Mouse (Mus musculus) CH12F3 (cell line): ENCODE results near the gene Tmem40.

ENCODE experiments used
- in situ Hi-C: fragments of 300-500 bp; cut with MboI; formaldehyde crosslinking; loops from 2 replicates; pipeline ENCODE4 v1.14.3; 2020; ENCODE audit warnings: low sequenced_read_pairs

Gene Tmem40

DNA sequence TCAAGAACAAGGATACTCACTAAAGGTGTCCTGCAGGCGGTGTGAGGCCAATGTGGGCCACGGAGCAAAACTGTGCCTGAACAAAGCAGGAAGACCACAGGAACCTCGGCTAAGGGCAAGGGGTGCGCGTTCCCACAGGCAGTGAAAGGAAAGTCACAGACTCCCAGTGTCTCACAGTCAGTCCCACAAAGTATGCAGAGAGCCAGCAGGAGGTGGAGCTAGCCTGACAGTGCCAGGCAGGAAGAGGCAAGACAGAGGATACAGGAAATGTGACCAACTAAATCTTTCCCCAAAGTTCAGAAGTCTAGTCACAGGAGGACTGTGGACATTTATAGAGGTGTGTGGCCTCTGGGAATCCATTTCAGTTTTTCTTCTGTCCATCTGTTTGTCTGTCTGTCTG is 59.3 kb downstream of the Tmem40 start:
- in situ Hi-C loops = no loop called here

DNA sequence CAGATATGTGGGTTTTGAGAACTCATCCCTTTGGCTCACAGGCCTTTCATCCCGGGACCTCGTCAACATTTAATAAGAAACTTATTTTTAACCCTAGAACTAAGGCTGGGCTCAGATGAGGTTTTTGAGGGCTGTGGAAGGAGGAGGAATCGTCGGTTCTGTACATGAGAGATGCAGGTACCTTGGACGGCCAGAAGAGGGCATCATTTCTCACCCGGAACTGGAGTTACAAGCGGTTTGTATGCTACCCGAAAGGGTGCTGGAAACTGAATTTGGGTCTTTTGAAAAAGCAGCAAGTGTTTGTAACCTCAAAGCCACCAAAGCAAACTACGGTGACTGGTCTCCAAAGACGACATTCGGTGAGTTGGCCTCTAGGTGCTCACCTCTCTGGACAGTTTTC is 60.9 kb downstream of the Tmem40 start:
- in situ Hi-C loops = no loop called here

DNA sequence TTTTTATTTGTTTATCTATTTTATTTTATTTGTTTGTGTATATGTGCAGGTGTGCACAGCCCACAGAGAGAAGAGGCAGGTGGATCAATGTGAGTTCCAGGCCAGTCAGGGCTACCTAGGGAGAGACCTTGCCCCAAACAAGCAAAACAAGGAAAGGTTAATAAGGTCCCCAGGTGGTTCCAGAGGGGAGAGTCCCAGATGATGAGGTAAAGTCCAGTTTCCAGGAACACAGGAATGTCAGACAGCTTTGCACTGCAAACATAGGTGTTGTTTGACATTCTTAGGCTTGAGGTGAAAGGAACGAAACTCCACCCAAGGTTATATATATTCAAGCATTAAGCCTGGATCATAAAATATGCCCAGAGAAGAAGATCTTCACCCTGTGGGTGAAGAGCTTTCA is 61.4 kb downstream of the Tmem40 start:
- in situ Hi-C loops = no loop called here

- in situ Hi-C loops = no loop called here
Measured at GRCm38 (mm10) chr6:115698699-115699098, 63.5 kb downstream of the Tmem40 start.

DNA sequence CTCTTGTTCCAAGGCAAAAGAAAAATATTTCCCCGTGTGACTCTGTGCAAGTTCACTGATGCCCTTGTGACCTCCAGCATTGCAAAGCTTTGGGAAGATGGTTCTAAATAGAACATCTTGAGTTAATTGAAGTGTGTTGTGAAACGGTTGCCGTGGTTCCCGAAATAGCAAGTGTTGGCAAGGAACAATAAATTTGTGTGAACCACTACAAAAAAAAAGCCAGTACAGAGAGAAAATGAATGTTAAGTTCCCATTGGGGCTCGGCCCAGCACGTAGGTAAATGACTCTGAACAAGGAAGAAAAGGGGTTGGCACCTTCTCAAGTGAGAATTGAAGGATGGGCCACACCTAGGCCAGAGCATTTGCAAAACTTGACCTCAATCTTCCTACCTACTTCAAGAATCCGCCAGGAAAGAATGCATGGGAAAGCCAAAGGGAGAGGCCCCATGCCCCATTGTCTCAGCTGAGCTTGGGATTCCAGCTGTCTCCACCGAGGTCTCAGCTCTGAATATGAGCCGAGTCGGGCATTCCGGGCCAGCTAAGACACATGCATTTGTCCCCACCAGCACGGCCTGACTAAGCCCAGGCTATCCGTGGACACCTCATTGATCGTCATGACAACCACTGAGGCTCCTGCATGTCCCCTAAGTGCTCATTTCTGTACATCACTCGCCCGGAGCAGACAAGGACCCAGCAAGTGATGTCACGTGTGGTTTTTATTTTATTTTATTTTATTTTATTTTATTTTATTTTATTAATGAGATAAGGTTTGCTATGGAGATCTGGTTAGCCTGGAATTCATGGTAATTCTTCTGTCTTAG is 64.3 kb downstream of the Tmem40 start:
- in situ Hi-C loops = no loop called here

- in situ Hi-C loops = no loop called here
Measured at GRCm38 (mm10) chr6:115696707-115697215, 65.4 kb downstream of the Tmem40 start.

DNA sequence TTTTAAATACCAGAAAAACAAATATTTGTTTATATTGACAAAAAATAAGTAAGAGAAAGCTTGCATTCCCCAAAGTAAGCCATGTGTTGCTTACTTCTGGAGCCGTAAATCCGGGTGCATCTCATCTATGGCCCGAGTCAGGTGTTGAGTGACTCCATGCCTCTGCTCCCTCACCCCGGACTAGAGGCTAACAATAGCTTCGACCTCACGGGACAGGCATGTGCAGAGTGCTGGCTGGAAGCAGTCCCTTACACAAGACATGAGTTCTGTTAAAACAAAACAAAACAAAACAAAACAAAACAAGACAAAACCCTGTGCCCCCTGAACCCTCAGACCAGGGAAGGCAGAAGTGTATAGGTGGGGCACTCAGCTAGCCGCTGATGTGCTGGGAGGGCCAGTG is 67.1 kb downstream of the Tmem40 start:
- in situ Hi-C loops = no loop called here

- in situ Hi-C loops = no loop called here
Measured at GRCm38 (mm10) chr6:115694441-115694842, 67.8 kb downstream of the Tmem40 start.

DNA sequence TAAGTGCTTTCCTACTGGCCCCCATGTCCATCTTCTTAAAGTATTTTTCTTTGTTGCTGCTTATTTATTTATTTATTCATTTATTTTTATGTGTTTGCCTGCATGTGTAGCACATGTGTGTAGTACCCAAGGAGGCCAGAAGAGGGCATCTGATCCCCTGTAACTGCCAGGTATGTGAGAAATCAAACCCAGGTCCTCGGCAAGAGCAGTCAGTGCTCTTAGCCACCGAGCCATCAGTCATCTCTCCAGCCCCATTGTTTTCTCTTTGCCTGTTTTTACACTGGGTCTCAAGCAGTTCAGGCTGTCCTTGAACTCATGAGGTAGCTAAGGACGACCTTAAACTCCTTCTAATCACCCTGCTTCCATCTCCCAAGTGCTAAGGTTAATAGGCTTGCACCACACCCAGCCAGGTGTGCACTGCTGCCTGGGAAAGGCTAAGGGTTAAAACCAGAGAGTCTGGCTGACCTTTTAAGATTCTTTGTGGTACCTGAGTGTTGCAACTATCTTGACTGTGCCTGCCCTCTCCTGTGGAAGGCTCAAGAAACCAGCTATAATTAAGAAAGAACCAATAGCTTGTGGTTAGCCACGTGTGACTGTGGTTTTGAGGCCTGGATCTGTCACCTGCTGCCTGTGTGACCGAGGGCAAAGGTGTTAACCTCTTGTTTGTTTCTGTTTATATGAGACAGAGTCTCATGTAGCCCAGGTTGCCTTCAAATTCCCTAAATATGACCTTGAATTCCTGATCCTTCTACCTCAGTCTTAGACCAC is 69.1 kb downstream of the Tmem40 start:
- in situ Hi-C loops = no loop called here

- in situ Hi-C loops = no loop called here
Measured at GRCm38 (mm10) chr6:115692163-115692950, 69.9 kb downstream of the Tmem40 start.

DNA sequence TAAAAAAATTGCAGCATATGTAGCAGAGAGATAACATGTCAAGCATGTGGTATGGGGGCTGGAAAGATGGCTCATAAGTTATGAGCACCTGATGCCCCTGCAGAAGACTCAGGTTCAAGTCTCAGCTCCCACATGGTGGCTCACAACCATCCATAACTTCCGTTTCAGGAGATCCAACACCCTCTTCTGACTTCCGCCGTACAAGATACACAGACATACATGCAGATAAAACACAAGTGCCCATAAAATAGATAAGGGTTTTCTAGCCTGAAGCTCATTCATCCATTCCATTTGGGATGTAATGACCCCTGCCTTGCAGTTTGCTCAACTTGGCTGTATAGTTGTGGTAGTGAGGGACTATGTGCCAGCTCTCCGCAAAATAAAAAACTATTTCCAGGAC is 72.1 kb downstream of the Tmem40 start:
- in situ Hi-C loops = no loop called here

DNA sequence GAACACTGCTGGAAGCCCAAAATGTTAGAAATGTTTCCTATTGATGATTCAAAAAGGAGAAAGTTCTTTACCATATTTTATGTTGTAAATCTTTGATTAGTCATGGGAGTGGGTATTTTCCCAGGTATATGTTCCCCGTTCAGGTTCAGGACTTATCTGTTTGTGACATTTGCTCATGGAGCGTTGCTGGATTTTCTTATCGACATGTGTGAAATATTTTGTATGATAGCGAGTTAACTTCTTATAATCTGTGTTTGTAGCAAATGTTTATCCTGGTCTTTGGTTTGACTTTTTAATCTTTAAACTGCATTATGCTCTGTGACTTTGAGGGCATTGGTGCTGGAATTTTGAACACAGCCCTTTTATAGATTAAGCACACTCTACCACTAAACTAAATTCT is 73.6 kb downstream of the Tmem40 start:
- in situ Hi-C loops = no loop called here

DNA sequence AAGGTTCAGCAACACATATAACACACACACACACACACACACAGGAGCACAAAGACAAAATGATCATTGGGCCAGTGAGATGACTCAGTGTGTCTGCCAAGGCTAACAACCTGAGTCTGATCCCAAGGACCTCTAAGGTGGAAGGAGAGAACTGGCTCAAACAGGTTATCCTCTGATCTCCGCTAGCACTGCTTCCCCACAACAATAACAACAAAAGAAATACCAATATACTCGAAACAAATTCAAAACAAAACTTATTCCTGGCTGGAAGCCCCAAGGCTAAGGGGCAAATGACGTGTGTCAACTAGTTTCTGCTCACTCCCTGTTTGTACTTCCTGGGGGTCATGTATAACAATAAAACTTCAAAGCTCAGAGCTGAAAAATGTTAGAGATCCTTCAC is 74.5 kb downstream of the Tmem40 start:
- in situ Hi-C loops = no loop called here

GRCm38 (mm10) chr6:115684851-115685646 is 77.2 kb downstream of the Tmem40 start:
- in situ Hi-C loops = no loop called here

- in situ Hi-C loops = no loop called here
Measured at GRCm38 (mm10) chr6:115684271-115684670, 77.9 kb downstream of the Tmem40 start.

- in situ Hi-C loops = no loop called here
Measured at GRCm38 (mm10) chr6:115681066-115681465, 81.1 kb downstream of the Tmem40 start.
